Mouse (Mus musculus) v-Abl transformed pro-B cells (cell line): ENCODE results near the gene Slc19a2.

ENCODE experiments used
- in situ Hi-C, 2 experiments: fragments of 400-800 bp; cut with MboI; formaldehyde crosslinking; loops; one replicate each; pipeline ENCODE4 v1.15.1; 2025; ENCODE audit not compliant: unreplicated experiment in 2 of 2

Slc19a2 gene

DNA sequence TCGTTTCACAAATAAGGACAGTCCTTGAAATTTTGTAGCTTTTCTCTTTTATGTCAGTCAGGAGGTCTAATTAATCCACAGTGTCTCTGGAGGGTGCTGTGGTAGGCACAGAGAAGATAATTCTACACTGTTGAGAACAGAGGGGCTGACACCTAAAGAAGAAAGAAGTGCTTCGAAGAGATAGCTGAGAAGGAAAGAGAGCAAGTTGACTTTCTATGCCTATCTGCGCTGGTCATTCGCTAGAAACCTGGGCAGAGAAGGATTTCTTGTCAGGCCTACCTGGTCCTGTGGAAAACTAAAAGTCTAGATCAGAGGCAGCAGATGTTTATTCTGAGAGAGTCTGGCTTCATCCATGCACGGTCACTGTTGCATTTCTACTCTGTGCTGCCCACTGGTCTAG is 65.2 kb downstream of the Slc19a2 start:
- in situ Hi-C loops: loop anchor here (5.0 to 25.0 kb wide), 5 partner anchors 588 to 1148 kb away; partner anchors contain the start of genes Dcaf6 (in 2 of the 2) and Mpc2 (in 2 of the 2)
